ENCODE assay signal across 22 mouse cellular contexts in the genomic region with DNA sequence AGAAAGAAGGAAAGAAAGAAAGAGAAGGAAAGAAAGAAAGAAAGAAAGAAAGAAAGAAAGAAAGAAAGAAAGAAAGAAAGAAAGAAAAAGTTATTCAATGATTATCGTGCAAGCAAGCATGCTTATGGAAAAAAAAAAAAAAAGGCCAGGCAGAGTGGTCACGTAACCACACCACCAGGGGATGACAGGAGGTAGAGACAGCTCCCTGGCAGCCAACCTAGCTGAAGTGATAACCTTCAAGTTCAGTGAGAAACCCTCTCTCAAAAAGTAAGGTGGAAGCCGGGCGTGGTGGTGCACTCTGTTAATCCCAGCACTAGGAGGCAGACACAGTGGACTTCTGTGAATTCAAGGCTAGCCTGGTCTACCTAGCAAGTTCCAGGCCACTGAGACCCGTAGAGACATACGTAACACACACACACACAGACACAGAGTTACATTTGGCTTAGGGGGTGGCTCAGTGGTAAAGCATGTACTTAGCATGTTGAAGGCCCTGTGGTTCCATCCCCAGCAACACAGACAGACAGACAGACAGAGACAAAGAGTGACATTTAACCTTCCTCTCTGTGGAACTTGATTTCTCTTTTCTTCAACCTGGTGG. TPM values are rescaled to one million over a fixed set of nuclear protein-coding genes. Genes with fewer than 3 reads are reported as not detected.
A peak's percentile ranks its signal among the peaks of the same experiment; 100 is the strongest.
DNase-seq lines count a peak whose midpoint lies in the region; ATAC-seq and TF ChIP-seq lines count a peak whose summit lies in the region.
"Had no signal": no experiment of that assay in that cellular context is flagged by ENCODE, and none has a peak within 500 bp of the region (broad histone marks: within the 10 kb centered on the region; RNA-seq: fewer than 3 reads in every experiment).

No protein-coding gene starts in this region.

- H3K9me3 ChIP-seq in midbrain, embryonic 11.5 days (ENCODE audit: control insufficient read depth, low read length): no peaks in the 10 kb centered on the region
- no peaks in the 10 kb centered on the region for H3K9me3 ChIP-seq in midbrain, embryonic 13.5 days
- no peaks in the 10 kb centered on the region for H3K9me3 ChIP-seq in liver, postnatal 0 days (ENCODE audit: low read length)
- H3K9me3 ChIP-seq in stomach, postnatal 0 days (ENCODE audit: control insufficient read depth, low read length): no peaks in the 10 kb centered on the region
- H3K9me3 ChIP-seq in forebrain, postnatal 0 days (ENCODE audit: low read length): no peaks in the 10 kb centered on the region
- H3K9me3 ChIP-seq: heart, embryonic 13.5 days; hindbrain, embryonic 13.5 days; midbrain, embryonic 15.5 days; neural tube, embryonic 12.5 days; stomach, embryonic 15.5 days had no signal

- no peaks in the 10 kb centered on the region for H3K4me1 ChIP-seq in midbrain, embryonic 11.5 days (ENCODE audit: control insufficient read depth, insufficient read depth, low read length)
- no peaks in the 10 kb centered on the region for H3K4me1 ChIP-seq in midbrain, embryonic 13.5 days (replicated peaks)
- H3K4me1 ChIP-seq in liver, postnatal 0 days (ENCODE audit: insufficient read depth): peaks cover 51% of the 10 kb centered on the region
- no peaks in the 10 kb centered on the region for H3K4me1 ChIP-seq in stomach, postnatal 0 days (replicated peaks; ENCODE audit: control insufficient read depth, insufficient read depth)
- H3K4me1 ChIP-seq in forebrain, postnatal 0 days (ENCODE audit: insufficient read depth): no peaks in the 10 kb centered on the region
- H3K4me1 ChIP-seq: hindbrain, embryonic 13.5 days; midbrain, embryonic 15.5 days; neural tube, embryonic 12.5 days had no signal

- no peak overlapping the region for H3K4me2 ChIP-seq in midbrain, embryonic 11.5 days
- no peak overlapping the region for H3K4me2 ChIP-seq in midbrain, embryonic 13.5 days (replicated peaks)
- H3K4me2 ChIP-seq in liver, postnatal 0 days (ENCODE audit: low read depth, low read length): 0 out of 2 replicates have a peak overlapping the region, but pooled peaks have one; percentile 31
- H3K4me2 ChIP-seq in stomach, postnatal 0 days (replicated peaks; ENCODE audit: low read depth): no peak overlapping the region
- H3K4me2 ChIP-seq in forebrain, postnatal 0 days (ENCODE audit: low read depth): no peak overlapping the region
- H3K4me2 ChIP-seq: heart, embryonic 13.5 days; hindbrain, embryonic 13.5 days; midbrain, embryonic 15.5 days; neural tube, embryonic 12.5 days; stomach, embryonic 15.5 days had no signal

- no peaks in the 10 kb centered on the region for H3K36me3 ChIP-seq in midbrain, embryonic 11.5 days (ENCODE audit: control insufficient read depth, insufficient read depth, low read length)
- H3K36me3 ChIP-seq in midbrain, embryonic 13.5 days: no peaks in the 10 kb centered on the region
- peaks cover 29% of the 10 kb centered on the region for H3K36me3 ChIP-seq in liver, postnatal 0 days (replicated peaks; ENCODE audit: insufficient read depth, low read length)
- H3K36me3 ChIP-seq in stomach, postnatal 0 days (ENCODE audit: control insufficient read depth, insufficient read depth, low read length): no peaks in the 10 kb centered on the region; the same call in 1 of the 2 replicates
- no peaks in the 10 kb centered on the region; the same call in 1 of the 2 replicates for H3K36me3 ChIP-seq in forebrain, postnatal 0 days (ENCODE audit: insufficient read depth)
- H3K36me3 ChIP-seq: heart, embryonic 13.5 days; midbrain, embryonic 15.5 days; stomach, embryonic 15.5 days had no signal

- peak; percentile 76 for DNase-seq in midbrain, embryonic 11.5 days (ENCODE audit: low spot score, missing footprints)
- no peak for DNase-seq in liver, postnatal 0 days
- DNase-seq in stomach, postnatal 0 days (ENCODE audit: low spot score): no peak
- no peak for DNase-seq in adrenal gland, postnatal 14 days
- DNase-seq in forebrain, postnatal 0 days: no peak
- DNase-seq: cerebellum, adult 11 months; gastrocnemius, postnatal 14 days; kidney, postnatal 36 days; right cerebral cortex, postnatal 4 days; thymus, postnatal 4 days had no signal

- no peak for TF ChIP-seq EP300 in liver, postnatal 0 days (IDR thresholded peaks at IDR 0.05; ENCODE audit: low read depth)
- no peak for TF ChIP-seq EP300 in stomach, postnatal 0 days (optimal IDR thresholded peaks at IDR 0.05)

- no peaks in the 10 kb centered on the region for H3K27me3 ChIP-seq in midbrain, embryonic 11.5 days (ENCODE audit: control insufficient read depth, insufficient read depth, low read length)
- no peaks in the 10 kb centered on the region for H3K27me3 ChIP-seq in midbrain, embryonic 13.5 days
- no peaks in the 10 kb centered on the region for H3K27me3 ChIP-seq in liver, postnatal 0 days (ENCODE audit: insufficient read depth, low read length)
- H3K27me3 ChIP-seq in stomach, postnatal 0 days (ENCODE audit: control insufficient read depth, insufficient read depth, low read length): no peaks in the 10 kb centered on the region
- H3K27me3 ChIP-seq in forebrain, postnatal 0 days (ENCODE audit: insufficient read depth, low read length): no peaks in the 10 kb centered on the region
- H3K27me3 ChIP-seq: heart, embryonic 13.5 days; hindbrain, embryonic 13.5 days; midbrain, embryonic 15.5 days; neural tube, embryonic 12.5 days; stomach, embryonic 15.5 days had no signal

- ATAC-seq in midbrain, embryonic 11.5 days (ENCODE audit: low FRiP score): no peak
- ATAC-seq in midbrain, embryonic 13.5 days: no peak
- peak; percentile 30 for ATAC-seq in activated CD4-positive, CD25-positive, alpha-beta regulatory T cell, adult 4 months
- ATAC-seq in liver, postnatal 0 days: no peak
- ATAC-seq in stomach, postnatal 0 days (ENCODE audit: low FRiP score, low TSS enrichment): no peak
- ATAC-seq in forebrain, postnatal 0 days: no peak
- ATAC-seq: forebrain, embryonic 16.5 days; intestine, embryonic 16.5 days; midbrain, embryonic 15.5 days had no signal

- H3K27ac ChIP-seq in midbrain, embryonic 11.5 days (ENCODE audit: low read depth, low read length): no peak overlapping the region
- no peak overlapping the region for H3K27ac ChIP-seq in midbrain, embryonic 13.5 days
- H3K27ac ChIP-seq in liver, postnatal 0 days (ENCODE audit: low read depth): peak overlapping the region; percentile 65
- no peak overlapping the region for H3K27ac ChIP-seq in stomach, postnatal 0 days (replicated peaks)
- H3K27ac ChIP-seq in forebrain, postnatal 0 days (ENCODE audit: low read depth, low read length): no peak overlapping the region
- H3K27ac ChIP-seq: heart, embryonic 13.5 days; hindbrain, embryonic 13.5 days; midbrain, embryonic 15.5 days; neural tube, embryonic 12.5 days; stomach, embryonic 15.5 days had no signal

- H3K9ac ChIP-seq in midbrain, embryonic 11.5 days (ENCODE audit: low read length): no peak overlapping the region
- H3K9ac ChIP-seq in midbrain, embryonic 13.5 days (replicated peaks): no peak overlapping the region
- H3K9ac ChIP-seq in liver, postnatal 0 days (replicated peaks): no peak overlapping the region
- no peak overlapping the region for H3K9ac ChIP-seq in stomach, postnatal 0 days (ENCODE audit: low read length)
- H3K9ac ChIP-seq in forebrain, postnatal 0 days: no peak overlapping the region
- H3K9ac ChIP-seq: heart, embryonic 13.5 days; hindbrain, embryonic 13.5 days; midbrain, embryonic 15.5 days; neural tube, embryonic 12.5 days; stomach, embryonic 15.5 days had no signal

- no peak overlapping the region for H3K4me3 ChIP-seq in midbrain, embryonic 11.5 days (ENCODE audit: low read depth, low read length)
- H3K4me3 ChIP-seq in midbrain, embryonic 13.5 days (replicated peaks): no peak overlapping the region
- no peak overlapping the region for H3K4me3 ChIP-seq in liver, postnatal 0 days (ENCODE audit: low read depth, low read length)
- no peak overlapping the region for H3K4me3 ChIP-seq in stomach, postnatal 0 days (ENCODE audit: low read depth, low read length)
- H3K4me3 ChIP-seq in forebrain, postnatal 0 days (ENCODE audit: low read depth, low read length): no peak overlapping the region
- H3K4me3 ChIP-seq: heart, embryonic 13.5 days; hindbrain, embryonic 13.5 days; midbrain, embryonic 15.5 days; neural tube, embryonic 12.5 days; stomach, embryonic 15.5 days had no signal

- 0 out of 2 replicates have a peak, but pooled peaks have one; percentile 6 for TF ChIP-seq CTCF in liver, postnatal 0 days (IDR thresholded peaks at IDR 0.05; ENCODE audit: low read depth)
- no peak for TF ChIP-seq CTCF in stomach, postnatal 0 days (IDR thresholded peaks at IDR 0.05; ENCODE audit: low read depth)
- TF ChIP-seq CTCF in forebrain, postnatal 0 days (IDR thresholded peaks at IDR 0.05; ENCODE audit: low read depth): no peak

- 88% methylated on average over 6 of the region's 6 CpGs for WGBS in midbrain, embryonic 11.5 days
- WGBS in midbrain, embryonic 13.5 days: 87% methylated on average over 6 of the region's 6 CpGs
- 75% methylated on average over 6 of the region's 6 CpGs for WGBS in liver, postnatal 0 days (ENCODE audit: insufficient replicate concordance)
- WGBS in stomach, postnatal 0 days: 77% methylated on average over 6 of the region's 6 CpGs
- WGBS in forebrain, postnatal 0 days: 76% methylated on average over 6 of the region's 6 CpGs

RNA-seq across cellular contexts. Expression of a gene that starts 10.8 kb away (rescaled TPM):
- 343 and 353 TPM in 2 replicates for polyA plus RNA-seq in midbrain, embryonic 11.5 days (2014; fragmentation: Nextera tagmentation; extraction: Ambion mirVana)
- polyA plus RNA-seq in midbrain, embryonic 13.5 days (2015; fragmentation: Nextera tagmentation; extraction: Ambion mirVana): 258 and 276 TPM in 2 replicates
- 10 to 100 TPM; 72.2 to 87.3 TPM for polyA plus RNA-seq in activated CD4-positive, CD25-positive, alpha-beta regulatory T cell, adult 4 months (2017; shearing (Covaris generic))
- 308 and 318 TPM in 2 replicates for polyA plus RNA-seq in liver, postnatal 0 days (2015; fragmentation: Nextera tagmentation; extraction: Ambion mirVana)
- 230 and 237 TPM in 2 replicates for polyA plus RNA-seq in stomach, postnatal 0 days (2015; fragmentation: Nextera tagmentation; extraction: Ambion mirVana)
- total RNA-seq in adrenal gland, postnatal 14 days (2021): 392 and 412 TPM in 2 replicates
- 200 and 215 TPM in 2 replicates for total RNA-seq in forebrain, postnatal 0 days (2014; rRNA removed)
- polyA plus RNA-seq in forebrain, postnatal 0 days (2015; fragmentation: Nextera tagmentation; extraction: Ambion mirVana): 271 TPM in 2 replicates

RNA-seq across cellular contexts. Expression of a gene that starts 11.0 kb away (rescaled TPM):
- 215 and 219 TPM in 2 replicates for polyA plus RNA-seq in midbrain, embryonic 11.5 days (2014; fragmentation: Nextera tagmentation; extraction: Ambion mirVana)
- 136 and 144 TPM in 2 replicates for polyA plus RNA-seq in midbrain, embryonic 13.5 days (2015; fragmentation: Nextera tagmentation; extraction: Ambion mirVana)
- 100 to 1,000 TPM; 401 to 440 TPM for polyA plus RNA-seq in activated CD4-positive, CD25-positive, alpha-beta regulatory T cell, adult 4 months (2017; shearing (Covaris generic))
- polyA plus RNA-seq in liver, postnatal 0 days (2015; fragmentation: Nextera tagmentation; extraction: Ambion mirVana): 93.2 and 96.9 TPM in 2 replicates
- polyA plus RNA-seq in stomach, postnatal 0 days (2015; fragmentation: Nextera tagmentation; extraction: Ambion mirVana): 93.9 and 94.8 TPM in 2 replicates
- 79.7 and 87.9 TPM in 2 replicates for total RNA-seq in adrenal gland, postnatal 14 days (2021)
- 105 TPM in 2 replicates for total RNA-seq in forebrain, postnatal 0 days (2014; rRNA removed)
- 96.2 and 116 TPM in 2 replicates for polyA plus RNA-seq in forebrain, postnatal 0 days (2015; fragmentation: Nextera tagmentation; extraction: Ambion mirVana)

RNA-seq across cellular contexts. Expression of a gene that starts 15.5 kb away (rescaled TPM):
- polyA plus RNA-seq in midbrain, embryonic 11.5 days (2014; fragmentation: Nextera tagmentation; extraction: Ambion mirVana): 5.1 and 6.3 TPM in 2 replicates
- 3.4 and 4.1 TPM in 2 replicates for polyA plus RNA-seq in midbrain, embryonic 13.5 days (2015; fragmentation: Nextera tagmentation; extraction: Ambion mirVana)
- polyA plus RNA-seq in activated CD4-positive, CD25-positive, alpha-beta regulatory T cell, adult 4 months (2017; shearing (Covaris generic)): 100 to 1,000 TPM; 138 to 144 TPM
- polyA plus RNA-seq in liver, postnatal 0 days (2015; fragmentation: Nextera tagmentation; extraction: Ambion mirVana): 39.2 and 45.1 TPM in 2 replicates
- polyA plus RNA-seq in stomach, postnatal 0 days (2015; fragmentation: Nextera tagmentation; extraction: Ambion mirVana): 13.1 and 15.8 TPM in 2 replicates
- 7.3 and 23.1 TPM in 2 replicates for total RNA-seq in adrenal gland, postnatal 14 days (2021)
- 2.2 and 2.9 TPM in 2 replicates for total RNA-seq in forebrain, postnatal 0 days (2014; rRNA removed)
- polyA plus RNA-seq in forebrain, postnatal 0 days (2015; fragmentation: Nextera tagmentation; extraction: Ambion mirVana): 3.6 and 3.8 TPM in 2 replicates

RNA-seq across cellular contexts. Expression of a gene that starts 18.2 kb away (rescaled TPM):
- polyA plus RNA-seq in midbrain, embryonic 11.5 days (2014; fragmentation: Nextera tagmentation; extraction: Ambion mirVana): 532 and 550 TPM in 2 replicates
- 710 and 725 TPM in 2 replicates for polyA plus RNA-seq in midbrain, embryonic 13.5 days (2015; fragmentation: Nextera tagmentation; extraction: Ambion mirVana)
- 100 to 1,000 TPM; 529 to 630 TPM for polyA plus RNA-seq in activated CD4-positive, CD25-positive, alpha-beta regulatory T cell, adult 4 months (2017; shearing (Covaris generic))
- 148 and 157 TPM in 2 replicates for polyA plus RNA-seq in liver, postnatal 0 days (2015; fragmentation: Nextera tagmentation; extraction: Ambion mirVana)
- polyA plus RNA-seq in stomach, postnatal 0 days (2015; fragmentation: Nextera tagmentation; extraction: Ambion mirVana): 292 and 310 TPM in 2 replicates
- total RNA-seq in adrenal gland, postnatal 14 days (2021): 338 and 346 TPM in 2 replicates
- 257 and 314 TPM in 2 replicates for total RNA-seq in forebrain, postnatal 0 days (2014; rRNA removed)
- polyA plus RNA-seq in forebrain, postnatal 0 days (2015; fragmentation: Nextera tagmentation; extraction: Ambion mirVana): 699 and 862 TPM in 2 replicates

RNA-seq across cellular contexts. Expression of a gene that starts 32.8 kb away (rescaled TPM):
- polyA plus RNA-seq in midbrain, embryonic 11.5 days (2014; fragmentation: Nextera tagmentation; extraction: Ambion mirVana): not detected in 2 replicates
- polyA plus RNA-seq in midbrain, embryonic 13.5 days (2015; fragmentation: Nextera tagmentation; extraction: Ambion mirVana): not detected in 2 replicates
- polyA plus RNA-seq in activated CD4-positive, CD25-positive, alpha-beta regulatory T cell, adult 4 months (2017; shearing (Covaris generic)): not detected
- polyA plus RNA-seq in liver, postnatal 0 days (2015; fragmentation: Nextera tagmentation; extraction: Ambion mirVana): not detected in 2 replicates
- polyA plus RNA-seq in stomach, postnatal 0 days (2015; fragmentation: Nextera tagmentation; extraction: Ambion mirVana): not detected in 2 replicates
- total RNA-seq in adrenal gland, postnatal 14 days (2021): not detected in 2 replicates
- total RNA-seq in forebrain, postnatal 0 days (2014; rRNA removed): not detected in 2 replicates
- polyA plus RNA-seq in forebrain, postnatal 0 days (2015; fragmentation: Nextera tagmentation; extraction: Ambion mirVana): 0.11 TPM in 1 of 2 replicates, not detected in the other
- total RNA-seq: gastrocnemius, postnatal 14 days; left cerebral cortex, postnatal 25 days; liver, adult 2 months had no signal
- polyA plus RNA-seq: embryonic facial prominence, embryonic 11.5 days; forebrain, embryonic 16.5 days; heart, embryonic 13.5 days; hindbrain, embryonic 13.5 days; intestine, embryonic 16.5 days; liver, adult 2 months; midbrain, embryonic 15.5 days; neural tube, embryonic 12.5 days; stomach, embryonic 15.5 days had no signal
